20 mouse cellular contexts compared by ENCODE assay signal in genomic region chr2:24188189-24188588, GRCm38 (mm10). TPM values are rescaled to one million over a fixed set of nuclear protein-coding genes. Genes with fewer than 3 reads are reported as not detected.
A peak's percentile ranks its signal among the peaks of the same experiment; 100 is the strongest.
DNase-seq lines count a peak whose midpoint lies in the region; TF ChIP-seq lines count a peak whose summit lies in the region.
"Had no signal": no experiment of that assay in that cellular context is flagged by ENCODE, and none has a peak within 500 bp of the region (broad histone marks: within the 10 kb centered on the region; RNA-seq: fewer than 3 reads in every experiment).

No protein-coding gene starts in this region.

- H3K9ac ChIP-seq in MEL (ENCODE audit: control insufficient read depth, low read depth, low read length, poor library complexity, severe bottlenecking) = no peak overlapping the region
- H3K9ac ChIP-seq: limb, embryonic 13.5 days had no signal

- peak; percentile 15 for DNase-seq in adrenal gland, postnatal 14 days
- no peak for DNase-seq in adrenal gland, adult 18-20 months (ENCODE audit: low spot score in 2 of 2)
- DNase-seq in layer of hippocampus, adult 2 months (ENCODE audit: low spot score in 2 of 2) = no peak
- no peak for DNase-seq in layer of hippocampus, adult 18-20 months (ENCODE audit: low spot score in 2 of 2)
- DNase-seq in MEL (ENCODE audit: low read depth, low spot score) = no peak
- peak; percentile 5 for DNase-seq in lung, postnatal 10 days
- no peak for DNase-seq in thymus, postnatal 4 days
- DNase-seq in layer of hippocampus, adult 9-11 months = no peak
- DNase-seq: cerebellum, adult 8-10 months; gastrocnemius, postnatal 25 days; midbrain, embryonic 14.5 days; thymus, adult 2 months had no signal

- TF ChIP-seq POLR2A in MEL (IDR thresholded peaks at IDR 0.05; ENCODE audit: control insufficient read depth in 1 of 2, insufficient read depth in 1 of 2, low read depth in 1 of 2, low read length in 2 of 2, poor library complexity in 1 of 2) = no peak

- H3K27me3 ChIP-seq in MEL (ENCODE audit: control insufficient read depth in 1 of 2, insufficient read depth in 2 of 2, low read length in 2 of 2) = no peaks in the 10 kb centered on the region
- H3K27me3 ChIP-seq: limb, embryonic 13.5 days had no signal

- TF ChIP-seq EP300 in MEL (IDR thresholded peaks at IDR 0.05; ENCODE audit: low read depth in 1 of 2, low read length in 2 of 2) = no peak

- no peaks in the 10 kb centered on the region for H3K79me2 ChIP-seq in MEL (ENCODE audit: control insufficient read depth, insufficient read depth, low read length, poor library complexity)

- TF ChIP-seq RAD21 in MEL (IDR thresholded peaks at IDR 0.05; ENCODE audit: low read depth, low read length) = peak; percentile 14

- H3K27ac ChIP-seq in layer of hippocampus, adult 2 months = no peak overlapping the region
- H3K27ac ChIP-seq in MEL (ENCODE audit: control insufficient read depth, low read depth, low read length) = no peak overlapping the region
- H3K27ac ChIP-seq: limb, embryonic 13.5 days had no signal

- no peaks in the 10 kb centered on the region for H3K36me3 ChIP-seq in MEL (ENCODE audit: control insufficient read depth in 1 of 2, insufficient read depth in 2 of 2, low read length in 2 of 2)
- H3K36me3 ChIP-seq: limb, embryonic 13.5 days had no signal

- TF ChIP-seq CTCF in layer of hippocampus, adult 2 months (conservative IDR thresholded peaks at IDR 0.05) = peak; percentile 54
- no peak for TF ChIP-seq CTCF in MEL (IDR thresholded peaks at IDR 0.05 in 2 of 3, conservative IDR thresholded peaks at IDR 0.05 in 1 of 3; ENCODE audit: control insufficient read depth in 1 of 3, insufficient read depth in 1 of 3, low read depth in 2 of 3, low read length in 3 of 3, poor library complexity in 1 of 3, severe bottlenecking in 1 of 3)

- no peaks in the 10 kb centered on the region for H3K4me1 ChIP-seq in MEL (ENCODE audit: control insufficient read depth in 1 of 2, insufficient read depth in 2 of 2, low read length in 2 of 2)
- H3K4me1 ChIP-seq: limb, embryonic 13.5 days had no signal

- H3K4me3 ChIP-seq in layer of hippocampus, adult 2 months = no peak overlapping the region
- no peak overlapping the region for H3K4me3 ChIP-seq in MEL (ENCODE audit: control insufficient read depth in 1 of 2, insufficient read depth in 1 of 2, low read depth in 2 of 2, low read length in 2 of 2)
- H3K4me3 ChIP-seq: limb, embryonic 13.5 days had no signal

- no peaks in the 10 kb centered on the region for H3K9me3 ChIP-seq in MEL (replicated peaks; ENCODE audit: insufficient read depth, low read length)
- H3K9me3 ChIP-seq: limb, embryonic 13.5 days had no signal

TF ChIP-seq in MEL, 35 proteins besides CTCF, POLR2A, EP300 and RAD21:
- TF ChIP-seq SMC3 (IDR thresholded peaks at IDR 0.05; ENCODE audit: low read depth, low read length) (peak; percentile 12; the same call in 1 of the 2 replicates), MEF2A (IDR thresholded peaks at IDR 0.05; ENCODE audit: extremely low read depth, insufficient replicate concordance, low read depth, low read length, poor library complexity, severe bottlenecking) (no peak)

RNA-seq across cellular contexts. Expression of gene Il1f9, which starts 1.9 kb away (rescaled TPM):
- total RNA-seq in adrenal gland, postnatal 14 days (2021) = 0.26 TPM in 1 of 2 replicates, not detected in the other
- not detected for total RNA-seq in adrenal gland, adult 18-20 months (2021)
- not detected for total RNA-seq in layer of hippocampus, adult 2 months (2021)
- total RNA-seq in layer of hippocampus, adult 18-20 months (2021) = not detected
- total RNA-seq in MEL (2012; rRNA removed) = not detected in 2 replicates
- not detected for polyA plus RNA-seq in MEL (2012; ENCODE audit: insufficient read depth in 1 of 2, insufficient read length in 2 of 2, low read depth in 1 of 2, low replicate concordance in 2 of 2, missing spikeins in 1 of 2)
- total RNA-seq: ES-E14; gastrocnemius, postnatal 25 days; left cerebral cortex, adult 8-10 months had no signal
- polyA plus RNA-seq: activated CD4-positive, CD25-positive, alpha-beta regulatory T cell, adult 4 months; forebrain, embryonic 16.5 days; heart, embryonic 16.5 days; hindbrain, embryonic 16.5 days; limb, embryonic 13.5 days; midbrain, embryonic 14.5 days; neural tube, embryonic 11.5 days had no signal

RNA-seq across cellular contexts. Expression of gene Il1f6, which starts 27.0 kb away (rescaled TPM):
- not detected in 2 replicates for total RNA-seq in adrenal gland, postnatal 14 days (2021)
- not detected for total RNA-seq in adrenal gland, adult 18-20 months (2021)
- total RNA-seq in layer of hippocampus, adult 2 months (2021) = not detected
- not detected for total RNA-seq in layer of hippocampus, adult 18-20 months (2021)
- total RNA-seq in MEL (2012; rRNA removed) = not detected in 2 replicates
- not detected for polyA plus RNA-seq in MEL (2012; ENCODE audit: insufficient read depth in 1 of 2, insufficient read length in 2 of 2, low read depth in 1 of 2, low replicate concordance in 2 of 2, missing spikeins in 1 of 2)
- total RNA-seq: ES-E14; gastrocnemius, postnatal 25 days; left cerebral cortex, adult 8-10 months had no signal
- polyA plus RNA-seq: activated CD4-positive, CD25-positive, alpha-beta regulatory T cell, adult 4 months; forebrain, embryonic 16.5 days; heart, embryonic 16.5 days; hindbrain, embryonic 16.5 days; limb, embryonic 13.5 days; midbrain, embryonic 14.5 days; neural tube, embryonic 11.5 days had no signal

RNA-seq across cellular contexts. Expression of gene Il1f8, which starts 35.2 kb away (rescaled TPM):
- not detected in 2 replicates for total RNA-seq in adrenal gland, postnatal 14 days (2021)
- not detected for total RNA-seq in adrenal gland, adult 18-20 months (2021)
- total RNA-seq in layer of hippocampus, adult 2 months (2021) = not detected
- not detected for total RNA-seq in layer of hippocampus, adult 18-20 months (2021)
- total RNA-seq in MEL (2012; rRNA removed) = not detected in 2 replicates
- polyA plus RNA-seq in MEL (2012; ENCODE audit: insufficient read depth in 1 of 2, insufficient read length in 2 of 2, low read depth in 1 of 2, low replicate concordance in 2 of 2, missing spikeins in 1 of 2) = not detected
- total RNA-seq: ES-E14; gastrocnemius, postnatal 25 days; left cerebral cortex, adult 8-10 months had no signal
- polyA plus RNA-seq: activated CD4-positive, CD25-positive, alpha-beta regulatory T cell, adult 4 months; forebrain, embryonic 16.5 days; heart, embryonic 16.5 days; hindbrain, embryonic 16.5 days; limb, embryonic 13.5 days; midbrain, embryonic 14.5 days; neural tube, embryonic 11.5 days; thymus, adult 2 months had no signal

Comparison
In these comparisons a context has a peak if more than half of its experiments do, and no peak if none do; other contexts are left out.
1. DNase-seq: peak in adrenal gland, postnatal 14 days (single experiment) and lung, postnatal 10 days (single experiment); none in adrenal gland, adult 18-20 months (0 of 2), layer of hippocampus, adult 2 months (0 of 2), layer of hippocampus, adult 18-20 months (0 of 2), MEL (single experiment), thymus, postnatal 4 days (single experiment) and layer of hippocampus, adult 9-11 months (single experiment).